Mouse (Mus musculus) frontal cortex, adult (tissue): ENCODE results near the gene Hspb2.

ENCODE experiments used
- ATAC-seq: cut with Nextera tagmentation; 2 replicates; pipeline ENCODE4 v1.9.2; 2017; ENCODE audit warnings: mild to moderate bottlenecking, moderate library complexity, mixed read lengths; ENCODE audit not compliant: low TSS enrichment

The Hspb2 gene

GRCm38 (mm10) chr9:50750706-50751105 lies 1.4 kb downstream of the Hspb2 start:
- ATAC-seq = no peak

- peak; percentile 48; the same call in 1 of the 2 replicates for ATAC-seq
These were observed 5.9 kb downstream of the Hspb2 start, which contains the start of gene 2310030G06Rik for GRCm38 (mm10) chr9:50746214-50746677. 2310030G06Rik (minus strand) TSS chr9:50746536.

GRCm38 (mm10) chr9:50745806-50746205 lies 6.3 kb downstream of the Hspb2 start:
- ATAC-seq = no peak

GRCm38 (mm10) chr9:50742744-50743143 lies 9.4 kb downstream of the Hspb2 start:
- no peak for ATAC-seq

GRCm38 (mm10) chr9:50742261-50742660 lies 9.9 kb downstream of the Hspb2 start:
- ATAC-seq = no peak

GRCm38 (mm10) chr9:50740867-50741784 lies 11.0 kb downstream of the Hspb2 start:
- ATAC-seq = peak; percentile 60

- peak; percentile 79 for ATAC-seq
These were observed 13.0 kb downstream of the Hspb2 start, which contains the start of gene Dixdc1 for GRCm38 (mm10) chr9:50738914-50739870. Dixdc1 (minus strand) TSS chr9:50739517.

GRCm38 (mm10) chr9:50734989-50735388 lies 17.2 kb downstream of the Hspb2 start:
- peak; percentile 62; the same call in 1 of the 2 replicates for ATAC-seq

- ATAC-seq = no peak
These were observed 19.6 kb downstream of the Hspb2 start for GRCm38 (mm10) chr9:50732560-50732959.

GRCm38 (mm10) chr9:50729600-50729999 lies 22.6 kb downstream of the Hspb2 start:
- no peak for ATAC-seq

GRCm38 (mm10) chr9:50727925-50728651 lies 24.1 kb downstream of the Hspb2 start:
- peak; percentile 95 for ATAC-seq

GRCm38 (mm10) chr9:50727171-50727924 lies 24.8 kb downstream of the Hspb2 start:
- ATAC-seq = peak; percentile 47; the same call in 1 of the 2 replicates

- ATAC-seq = no peak
These were observed 26.1 kb downstream of the Hspb2 start for GRCm38 (mm10) chr9:50725921-50726590.

- ATAC-seq = no peak
These were observed 27.4 kb downstream of the Hspb2 start for GRCm38 (mm10) chr9:50724661-50725330.

- ATAC-seq = no peak
These were observed 28.0 kb downstream of the Hspb2 start for GRCm38 (mm10) chr9:50724147-50724546.

- ATAC-seq = no peak
These were observed 28.7 kb downstream of the Hspb2 start for GRCm38 (mm10) chr9:50723406-50723805.

GRCm38 (mm10) chr9:50722451-50722911 lies 29.7 kb downstream of the Hspb2 start:
- ATAC-seq = no peak

- no peak for ATAC-seq
These were observed 31.1 kb downstream of the Hspb2 start for GRCm38 (mm10) chr9:50721061-50721460.

GRCm38 (mm10) chr9:50718878-50719277 lies 33.3 kb downstream of the Hspb2 start:
- no peak for ATAC-seq
